Mouse (Mus musculus) left cerebral cortex, postnatal 25 days (tissue): ENCODE results near the gene Ikzf5. TPM values are rescaled to one million over a fixed set of nuclear protein-coding genes. Genes with fewer than 3 reads are reported as not detected.

Experiments used
- DNase-seq, 2 experiments: peaks; one replicate each; pipeline ENCODE4 v3.0.0; 2022; ENCODE audit warnings: low spot score in 2 of 2, mixed read lengths in 1 of 2
- intact Hi-C: fragments of 180-260 bp; cut with DNase I; formaldehyde crosslinking; loops from one replicate; pipeline ENCODE4 v1.15.1; 2025
- total RNA-seq, 2 experiments: library from RNA; stranded (reverse); gene quantifications; 2 replicates each; pipeline ENCODE4 v1.2.3; 2021

The Ikzf5 gene
- total RNA-seq, 2 experiments from 2014 or later, result 45.0 to 48.4 TPM

GRCm38 (mm10) chr7:131362615-131363300 is 47.6 kb downstream of the Ikzf5 start, which contains the start of gene 2310057M21Rik:
TSS of gene 2310057M21Rik (minus strand) at chr7:131362759.
- intact Hi-C loops, result loop anchor here (5.0 kb wide), 1 partner anchor 200 kb away; the partner anchor contains the start of gene Bub3
- DNase-seq, result peak; percentile 91 to 97

- intact Hi-C loops, result loop anchor here (5.0 kb wide), 1 partner anchor 200 kb away; the partner anchor contains the start of gene Bub3
- DNase-seq, result no peak
Measured at GRCm38 (mm10) chr7:131362269-131362614, 48.1 kb downstream of the Ikzf5 start.

GRCm38 (mm10) chr7:131356105-131356504 is 54.2 kb downstream of the Ikzf5 start:
- intact Hi-C loops, result no loop called here
- no peak for DNase-seq

GRCm38 (mm10) chr7:131345856-131346541 is 64.3 kb downstream of the Ikzf5 start:
- DNase-seq, result no peak
- intact Hi-C loops, result no loop called here

Other genes with a start within 250 kb of the Ikzf5 start
- gene 5430419D17Rik, start 236.1 kb downstream of the Ikzf5 start, total RNA-seq, result not detected
- gene Cuzd1, start 88.2 kb downstream of the Ikzf5 start, total RNA-seq, result under 1 TPM; 0.16 to 0.23 TPM
- not detected for gene Fam24b, start 81.0 kb downstream of the Ikzf5 start, total RNA-seq
- gene Fam24a, start 76.7 kb downstream of the Ikzf5 start, total RNA-seq, result not detected
- 10 to 100 TPM; 22.6 to 33.1 TPM for gene 2310057M21Rik, start 47.8 kb downstream of the Ikzf5 start, total RNA-seq
- 10 to 100 TPM; 49.1 to 53.5 TPM for gene Pstk, start 39.4 kb downstream of the Ikzf5 start, total RNA-seq
- 10 to 100 TPM; 76.1 to 79.3 TPM for gene Acadsb, start 80 bp upstream of the Ikzf5 start, total RNA-seq
- gene Hmx3, start 132.3 kb upstream of the Ikzf5 start, total RNA-seq, result not detected
- gene Hmx2, start 138.3 kb upstream of the Ikzf5 start, total RNA-seq, result not detected
- 10 to 100 TPM; 61.5 to 62.7 TPM for gene Bub3, start 149.7 kb upstream of the Ikzf5 start, total RNA-seq